Mouse (Mus musculus) cerebellum, adult 18-20 months (tissue): ENCODE measurements around the gene Iqcf1.

ENCODE experiments used
- DNase-seq, 2 experiments: peaks; one replicate each; pipeline ENCODE4 v3.0.0; 2021

Gene Iqcf1

DNA sequence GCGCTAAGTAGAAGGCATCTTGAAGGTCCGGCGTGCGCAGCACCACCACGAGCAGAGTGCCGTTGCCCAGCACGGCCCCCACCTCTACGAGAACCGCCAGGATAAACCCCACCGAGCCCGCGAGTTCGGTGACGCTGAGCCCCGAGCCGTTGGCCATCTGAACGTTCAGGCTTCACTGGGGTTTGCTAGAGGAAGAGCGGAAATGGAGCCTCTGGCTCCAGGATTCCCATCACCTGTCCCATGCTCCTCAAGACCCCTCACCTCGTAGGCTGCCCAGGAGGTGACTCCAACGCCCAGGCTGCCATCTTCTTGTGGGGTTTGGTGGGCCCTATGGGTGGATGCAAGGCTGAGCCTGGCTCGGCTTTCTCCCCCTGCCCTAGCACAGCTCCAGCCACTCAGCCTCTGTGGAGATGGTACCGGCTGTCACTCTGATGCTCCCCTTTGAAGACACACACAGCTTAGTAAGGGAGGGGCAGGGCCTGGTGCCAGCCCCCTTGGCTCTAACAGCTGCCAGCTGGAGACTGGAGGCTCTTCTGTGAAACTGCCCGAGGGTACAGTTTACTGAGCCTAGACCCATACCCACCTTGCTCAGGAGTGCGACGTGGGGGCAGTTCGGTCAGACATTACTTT is 34.1 kb upstream of the Iqcf1 start, which contains the start of gene Gpr62:
TSS of gene Gpr62 (minus strand) at position 368 of the 630 bp plus-strand sequence.
- peak; percentile 81 for DNase-seq

DNA sequence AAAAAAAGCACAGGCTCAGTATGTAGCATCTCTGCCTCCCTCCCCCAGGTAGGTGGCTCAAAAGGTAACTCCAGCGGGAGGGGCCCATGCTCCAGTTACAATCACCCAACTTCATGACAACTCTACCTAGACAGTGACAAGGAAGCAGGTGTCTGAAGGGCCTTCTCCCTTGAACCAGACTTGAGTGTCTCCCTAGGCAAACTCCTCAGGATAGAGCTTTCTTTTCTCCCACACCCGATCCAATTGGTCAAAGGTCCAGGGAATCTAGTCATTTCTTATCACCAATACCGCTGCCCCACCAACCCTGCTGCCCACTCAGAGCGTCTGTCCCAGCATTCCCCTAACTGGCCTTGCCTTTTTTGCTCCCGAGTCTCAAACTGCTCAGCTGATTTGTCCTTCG is 33.0 kb upstream of the Iqcf1 start:
- no peak for DNase-seq

DNA sequence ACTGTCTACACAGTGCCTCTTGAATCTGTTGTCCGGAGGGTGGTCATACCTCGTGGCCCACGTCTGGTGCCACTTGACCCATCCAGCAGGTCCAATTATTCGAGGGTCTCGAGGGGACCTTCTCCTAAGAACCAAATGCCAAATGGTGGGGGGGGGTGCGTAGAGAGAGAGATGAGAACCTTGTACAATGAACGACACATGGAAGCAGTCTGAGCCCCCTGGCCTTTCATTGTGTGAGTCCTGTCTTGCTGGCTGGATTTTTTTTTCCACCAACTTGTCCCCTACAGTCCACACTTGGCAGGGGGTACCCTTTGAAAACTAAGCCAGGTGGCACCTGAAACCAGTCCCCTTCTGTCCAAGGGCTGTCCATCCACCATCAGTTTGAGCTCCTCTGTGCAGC is 32.0 kb upstream of the Iqcf1 start:
- DNase-seq, result peak in 1 of 2 experiments; percentile 25

DNA sequence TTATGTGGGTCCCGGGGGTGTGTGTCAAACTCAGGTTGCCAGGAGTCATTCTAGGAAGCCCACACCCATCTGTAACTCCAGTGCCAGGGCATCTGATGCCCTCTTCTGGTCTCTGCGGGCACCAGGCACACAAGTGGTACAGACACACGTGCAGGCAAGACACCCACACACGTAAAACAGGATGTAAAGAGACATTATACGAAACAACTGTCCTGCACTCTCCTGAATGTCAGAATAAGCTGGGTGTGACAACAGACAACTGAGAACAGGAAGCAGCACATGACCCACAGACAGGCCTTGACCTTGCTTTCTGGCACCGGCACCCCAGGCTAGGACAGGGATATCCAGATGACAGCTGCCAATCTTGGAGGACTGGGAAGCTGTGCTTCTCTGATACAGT is 30.4 kb upstream of the Iqcf1 start:
- peak; percentile 3 to 16 for DNase-seq

DNA sequence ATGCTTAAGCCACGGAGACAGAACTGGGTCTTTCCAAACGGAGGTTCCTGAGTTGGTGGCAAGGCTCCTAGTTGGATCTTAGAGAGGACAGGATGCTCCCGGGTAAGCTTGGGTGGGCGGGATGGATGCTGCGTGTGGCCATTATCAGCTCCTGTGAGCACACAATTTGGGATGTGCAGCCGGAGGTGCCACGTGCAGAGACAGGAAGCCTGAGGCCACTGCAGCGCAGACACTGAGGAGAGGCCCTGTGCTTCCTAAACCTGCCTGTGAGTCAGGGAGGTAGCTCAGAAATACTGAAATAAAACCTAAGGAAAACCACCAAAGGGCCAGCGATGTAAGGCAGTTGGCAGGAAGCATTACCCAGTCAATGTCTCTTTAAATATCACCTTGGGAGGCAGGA is 30.0 kb upstream of the Iqcf1 start:
- DNase-seq, result peak; percentile 1 to 6

DNA sequence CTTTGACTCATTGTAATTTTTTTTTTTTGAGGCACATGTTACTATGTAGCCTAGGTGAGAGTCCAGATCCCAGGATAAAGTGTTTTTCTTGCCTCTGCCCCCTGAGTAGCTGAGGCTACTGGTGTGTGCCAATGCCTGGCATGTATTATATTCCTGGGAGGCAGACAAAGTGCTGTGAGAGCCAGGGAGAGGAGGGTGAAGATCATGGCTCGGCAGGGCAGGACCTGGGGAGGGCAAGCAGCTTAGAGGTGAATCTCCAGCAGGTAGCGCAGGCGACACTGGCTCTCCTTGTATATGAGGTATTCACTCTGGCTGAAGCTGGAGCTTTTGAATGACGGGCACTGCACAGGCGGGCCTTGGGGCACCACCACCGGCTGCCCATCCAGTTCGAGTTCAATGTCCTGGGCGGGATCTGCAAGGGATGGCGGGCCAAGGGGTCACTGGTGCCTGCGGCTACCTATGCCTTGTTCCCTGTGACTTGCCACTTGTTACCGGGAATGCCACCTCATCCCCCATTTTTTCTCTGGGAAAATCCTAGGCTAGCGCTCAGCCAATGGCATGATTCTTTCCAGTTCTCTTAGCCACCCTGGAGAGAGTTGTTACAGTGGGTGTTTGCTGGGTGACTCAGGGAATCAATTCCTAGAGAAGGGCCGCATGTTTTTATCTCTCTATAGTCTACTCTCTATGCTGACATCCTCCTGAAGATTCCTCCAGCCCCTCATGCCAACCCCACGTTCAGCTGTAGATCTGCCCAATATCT is 28.6 kb upstream of the Iqcf1 start:
- peak; percentile 10 to 11 for DNase-seq

DNA sequence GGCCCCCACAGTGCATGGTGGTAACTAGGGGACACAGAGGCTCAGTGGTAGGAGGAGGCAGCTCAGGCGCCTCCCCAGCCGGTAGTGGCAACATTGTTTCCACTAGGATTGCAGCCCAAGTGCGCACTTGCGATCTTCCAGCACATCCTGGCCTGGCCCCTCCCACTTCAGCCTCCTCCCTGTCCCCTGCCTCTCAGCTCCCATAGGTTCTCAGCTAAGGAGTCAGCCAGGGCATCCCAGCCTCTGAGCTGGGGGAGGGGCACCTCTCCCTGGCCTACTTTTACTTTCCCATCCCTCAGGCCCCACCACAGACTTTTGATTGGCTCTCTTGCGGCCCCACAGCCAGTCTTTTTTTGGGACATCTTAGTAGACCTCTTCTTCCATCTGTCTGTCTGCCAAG is 27.9 kb upstream of the Iqcf1 start:
- DNase-seq, result peak; percentile 44 to 50

DNA sequence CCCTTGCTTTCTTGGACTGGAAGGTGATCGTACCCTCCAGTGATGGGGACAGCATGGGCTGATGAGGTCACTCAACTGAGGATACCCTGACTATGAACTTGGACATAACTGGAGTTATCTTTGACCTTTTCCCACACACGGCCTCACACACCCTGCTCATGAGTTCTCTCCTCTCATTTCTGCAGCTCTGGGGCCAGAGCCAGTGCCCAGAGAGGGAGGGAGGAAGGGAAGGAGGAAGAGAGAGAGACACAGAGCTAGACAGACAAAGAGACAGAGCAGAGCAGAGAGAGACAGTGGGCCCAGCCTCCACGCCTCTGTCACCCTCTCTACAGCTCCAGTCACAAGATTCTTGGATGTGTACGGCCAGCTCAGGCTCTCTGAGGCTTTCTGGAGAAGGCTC is 27.4 kb upstream of the Iqcf1 start:
- DNase-seq, result peak in 1 of 2 experiments; percentile 17

DNA sequence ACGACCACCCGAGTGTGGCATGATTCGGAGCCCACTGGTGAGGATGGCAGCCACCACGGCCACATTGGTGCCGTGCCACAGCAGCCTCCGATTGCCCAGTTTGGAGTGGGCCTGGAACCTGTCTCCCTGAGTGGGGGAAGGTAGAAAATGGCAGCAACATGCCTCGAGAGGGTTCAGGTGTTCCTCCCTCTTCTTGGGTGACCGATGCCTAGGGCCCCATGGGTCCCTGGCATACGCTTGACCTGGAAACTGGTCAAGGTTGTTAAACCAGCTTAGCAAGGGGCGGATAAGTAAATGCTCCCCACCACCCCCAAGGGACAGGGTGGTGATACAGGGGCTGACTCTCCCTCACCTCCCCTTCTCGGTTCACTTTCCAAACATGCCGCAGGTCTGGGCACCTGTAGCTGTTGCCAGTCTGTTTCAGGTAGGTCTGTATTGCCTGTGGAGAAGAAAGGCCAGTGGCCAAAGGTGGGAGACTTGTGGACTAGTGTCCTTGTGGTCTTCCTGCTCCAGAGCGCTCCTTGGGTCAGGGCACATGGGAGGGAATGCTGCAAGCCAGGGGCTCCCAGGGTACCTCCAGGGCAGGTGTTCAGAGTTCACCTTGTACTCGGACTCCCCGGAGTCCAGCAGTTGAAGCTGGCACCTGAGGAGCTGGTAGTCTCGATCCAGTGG is 26.6 kb upstream of the Iqcf1 start:
- DNase-seq, result peak; percentile 25 to 31

DNA sequence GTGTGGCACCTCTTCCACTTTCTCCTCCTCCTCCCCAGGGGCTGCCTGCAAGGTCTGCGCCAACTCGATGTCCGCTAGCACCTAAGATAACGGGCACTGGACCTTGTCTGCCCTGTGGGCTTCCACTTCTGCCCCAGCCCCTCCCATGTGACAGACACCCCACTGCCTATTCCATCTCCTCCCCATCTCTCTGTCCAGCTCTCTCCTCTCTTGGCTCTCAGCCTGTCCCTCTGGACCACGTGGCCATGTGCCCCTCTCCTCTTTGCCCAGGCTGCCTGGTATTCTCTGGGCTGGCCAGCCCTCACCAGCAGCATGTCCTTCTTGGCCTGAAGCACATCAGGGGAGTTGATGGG is 26.0 kb upstream of the Iqcf1 start:
- peak; percentile 42 for DNase-seq

DNA sequence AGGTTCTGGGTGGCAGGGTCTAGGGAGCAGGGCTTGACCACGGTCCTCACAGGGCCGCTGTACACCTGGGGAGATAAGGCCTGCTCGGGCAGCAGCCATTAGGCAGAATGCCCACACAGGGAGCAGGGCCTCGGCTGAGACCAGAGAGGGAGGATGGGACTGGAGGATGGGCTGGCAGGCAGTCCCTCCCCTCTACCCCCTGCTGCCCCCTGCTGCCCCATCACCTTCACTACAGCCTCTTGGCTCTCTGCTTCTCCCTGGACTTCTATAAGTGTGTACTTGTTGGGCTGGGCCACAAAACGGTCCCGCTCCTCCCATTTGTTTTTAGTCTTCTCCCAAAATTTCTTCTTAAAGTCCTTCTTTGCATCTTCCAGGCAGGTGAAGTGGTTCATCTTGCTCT is 25.3 kb upstream of the Iqcf1 start:
- peak; percentile 81 to 85 for DNase-seq

DNA sequence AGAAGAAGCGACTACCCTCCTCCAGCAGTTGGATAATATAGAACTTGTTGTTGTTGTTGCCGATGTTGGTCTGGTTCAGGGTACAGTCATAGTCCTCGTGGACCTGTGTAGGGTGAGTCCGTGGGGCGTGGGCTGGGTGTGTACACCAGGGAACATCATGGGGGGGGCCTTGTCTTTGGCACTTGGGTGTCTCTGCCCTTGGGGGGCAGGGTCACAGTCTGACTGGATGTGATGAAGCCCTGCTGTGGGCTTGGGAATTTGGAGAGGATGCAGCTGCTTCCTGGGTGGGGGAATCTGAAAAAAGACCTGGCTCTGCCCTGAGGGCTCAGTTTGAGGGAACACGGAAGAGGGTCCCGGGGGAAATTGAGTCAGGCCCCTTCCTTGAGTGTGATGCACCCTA is 24.7 kb upstream of the Iqcf1 start:
- DNase-seq, result peak; percentile 33 to 43

DNA sequence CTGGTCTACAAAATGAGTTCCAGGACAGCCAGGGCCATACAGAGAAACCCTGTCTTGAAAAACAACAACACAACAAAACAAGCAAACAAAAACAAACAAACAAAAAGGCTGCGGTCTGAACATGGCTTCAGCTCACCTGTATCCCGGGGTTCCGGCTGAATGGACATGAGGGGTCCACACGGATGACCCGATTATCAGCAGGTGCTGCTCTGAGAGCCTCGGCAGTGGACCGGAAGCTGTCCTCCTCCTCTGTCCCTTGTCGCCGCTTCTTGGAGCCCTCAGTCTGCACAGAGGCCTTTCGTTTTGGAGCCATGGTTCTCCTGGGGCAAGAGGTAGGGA is 24.1 kb upstream of the Iqcf1 start, which contains the start of gene Rrp9:
TSS of gene Rrp9 (plus strand) at position 301 of the 339 bp plus-strand sequence.
- peak; percentile 14 to 27 for DNase-seq

DNA sequence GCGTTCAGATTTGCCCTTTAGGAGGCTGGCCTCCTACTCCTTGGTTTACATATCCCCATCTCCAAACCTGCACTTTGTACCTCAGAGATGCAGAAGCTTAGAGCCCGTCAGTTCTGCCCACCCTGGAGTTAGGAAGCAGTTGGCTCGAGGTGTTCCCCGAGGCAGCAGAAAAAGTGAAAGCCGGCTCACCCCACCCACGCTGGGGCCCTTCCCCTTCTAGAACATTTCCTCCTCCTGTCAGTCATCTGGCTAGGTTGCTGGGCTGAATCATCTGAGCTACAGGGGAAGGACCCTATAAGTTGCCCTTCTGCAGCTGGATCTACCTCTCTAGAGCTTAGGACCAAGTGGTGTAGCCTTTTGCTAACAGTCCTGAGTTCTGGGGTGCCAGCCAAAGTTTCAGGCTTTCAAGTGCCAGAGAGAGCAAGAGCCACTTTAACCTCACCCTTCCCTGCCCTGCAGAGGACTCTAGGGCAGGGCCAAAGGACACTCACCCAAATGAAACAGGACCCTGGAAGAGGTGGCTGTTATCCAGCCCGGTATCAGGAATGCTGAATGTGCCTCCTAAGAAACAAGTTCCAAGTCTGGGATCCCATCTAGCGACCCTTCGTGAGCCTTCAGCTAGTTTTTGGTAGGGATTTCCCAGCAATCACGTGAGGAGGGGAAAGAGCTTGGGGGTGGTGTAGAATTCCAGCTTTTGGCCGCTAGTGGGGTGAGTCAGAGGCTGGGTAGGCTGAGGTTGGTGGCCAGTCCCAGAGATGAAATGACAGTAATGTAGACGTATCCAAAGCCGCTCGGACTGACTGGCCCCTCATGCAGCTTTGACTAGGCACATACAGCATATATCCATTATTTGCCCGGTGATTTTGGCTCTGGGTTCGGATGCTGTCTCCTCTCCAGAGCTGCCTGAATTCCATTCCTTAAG is 23.5 kb upstream of the Iqcf1 start:
- no peak for DNase-seq

DNA sequence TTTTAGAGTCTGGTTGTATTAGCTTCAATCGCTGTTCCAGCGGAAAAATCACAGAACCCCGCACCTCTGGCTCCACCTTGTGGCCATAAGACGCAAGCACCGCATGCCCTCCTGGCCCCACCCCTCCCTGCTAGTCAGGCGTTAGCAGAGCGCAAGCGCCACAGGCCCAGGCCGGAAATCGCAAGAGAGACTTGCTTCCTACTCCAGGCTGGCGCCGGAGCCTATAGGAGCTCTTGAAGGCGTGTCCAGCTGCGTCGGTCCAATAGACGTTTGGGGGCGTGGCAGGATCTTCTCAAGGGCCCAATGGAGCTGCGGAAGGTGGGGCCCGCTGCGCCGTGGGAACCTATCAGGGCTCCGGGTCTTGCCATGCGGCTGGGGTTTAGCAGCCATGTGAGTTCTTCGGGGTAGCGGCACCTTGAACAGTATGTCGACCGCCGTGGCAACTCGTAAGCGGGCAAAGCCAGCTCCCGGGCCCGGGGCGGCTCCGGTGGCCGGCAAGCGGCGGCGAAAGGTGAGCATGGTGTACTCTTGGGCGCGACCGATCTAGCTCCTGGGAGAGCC is 22.8 kb upstream of the Iqcf1 start, which contains the start of gene Parp3:
TSS of gene Parp3 (minus strand) at position 26 of the 561 bp plus-strand sequence.
- DNase-seq, result peak; percentile 98 to 100

DNA sequence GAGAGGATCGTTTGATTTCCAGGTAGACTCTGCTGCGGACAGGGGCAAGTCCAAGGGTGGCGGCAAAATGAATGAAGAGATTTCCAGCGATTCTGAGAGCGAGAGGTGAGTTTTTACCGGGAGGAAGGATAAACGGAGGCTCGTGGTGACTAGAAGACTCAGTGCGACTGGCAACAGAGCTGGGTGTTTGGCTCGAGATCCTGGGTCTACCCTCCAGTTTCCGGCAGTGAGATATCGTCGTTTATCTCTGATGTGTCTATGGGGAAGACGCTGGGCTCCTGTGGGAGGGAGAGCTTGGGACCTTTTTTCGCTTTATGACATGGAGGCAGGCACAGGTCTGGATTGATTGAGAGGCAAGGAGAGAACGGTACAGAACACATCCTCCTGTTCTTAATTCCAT is 22.1 kb upstream of the Iqcf1 start:
- peak in 1 of 2 experiments; percentile 17 for DNase-seq

DNA sequence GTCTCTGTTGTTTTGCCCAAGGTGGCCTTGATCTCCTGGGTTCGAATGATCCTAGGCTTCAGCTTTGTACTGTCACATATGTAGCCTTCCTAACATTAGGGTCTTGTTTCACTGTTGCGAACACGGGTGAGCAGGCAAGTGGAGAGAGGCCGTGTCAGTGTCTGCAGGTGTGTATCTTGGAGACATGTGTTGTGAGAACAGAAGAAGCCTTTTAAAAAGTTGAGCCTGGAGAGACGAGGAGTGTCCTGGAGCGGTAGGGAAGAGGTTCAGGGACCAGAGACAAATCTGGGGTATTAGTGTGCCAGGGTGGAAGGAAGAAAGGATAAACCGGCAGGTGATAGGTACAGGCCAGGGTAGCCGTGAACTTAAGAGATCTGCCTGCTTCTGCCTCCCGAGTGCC is 21.7 kb upstream of the Iqcf1 start:
- DNase-seq, result peak in 1 of 2 experiments; percentile 2

DNA sequence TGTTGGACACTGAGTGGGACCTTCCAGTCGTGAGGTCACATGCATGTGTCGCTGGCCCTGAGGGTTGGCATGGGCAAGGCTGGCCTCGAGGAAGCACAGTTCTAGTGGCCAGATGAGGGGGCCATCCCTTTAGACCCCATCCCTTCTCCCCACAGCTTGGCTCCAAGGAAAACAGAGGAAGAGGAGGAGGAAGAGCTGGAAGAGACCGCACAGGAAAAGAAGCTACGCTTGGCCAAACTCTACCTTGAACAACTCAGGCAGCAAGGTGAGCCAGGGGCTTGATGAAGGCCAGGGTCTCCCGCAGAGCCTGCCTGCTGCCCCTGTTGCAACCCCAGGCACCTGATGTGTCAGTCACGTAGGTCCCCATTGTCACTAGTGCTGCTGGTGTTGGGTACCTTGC is 19.2 kb upstream of the Iqcf1 start:
- DNase-seq, result no peak

DNA sequence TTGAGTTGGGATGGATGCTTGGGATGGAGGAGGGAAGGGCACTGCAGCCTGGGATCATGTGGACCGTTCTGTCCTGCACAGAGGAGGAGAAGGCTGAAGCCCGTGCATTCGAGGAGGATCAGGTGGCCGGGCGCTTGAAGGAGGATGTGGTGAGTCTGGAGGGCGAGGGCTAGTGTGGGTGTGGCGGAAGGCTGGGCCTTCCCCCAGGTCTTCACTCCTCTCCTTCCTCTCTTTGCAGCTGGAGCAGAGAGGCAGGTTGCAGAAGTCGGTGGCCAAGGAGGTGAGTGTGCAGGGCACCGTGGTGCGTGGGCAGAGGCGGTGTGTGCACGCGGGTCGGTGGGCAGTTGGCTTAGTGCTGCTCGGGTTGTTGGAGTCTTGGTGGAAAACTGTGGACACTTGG is 18.7 kb upstream of the Iqcf1 start:
- DNase-seq, result no peak

DNA sequence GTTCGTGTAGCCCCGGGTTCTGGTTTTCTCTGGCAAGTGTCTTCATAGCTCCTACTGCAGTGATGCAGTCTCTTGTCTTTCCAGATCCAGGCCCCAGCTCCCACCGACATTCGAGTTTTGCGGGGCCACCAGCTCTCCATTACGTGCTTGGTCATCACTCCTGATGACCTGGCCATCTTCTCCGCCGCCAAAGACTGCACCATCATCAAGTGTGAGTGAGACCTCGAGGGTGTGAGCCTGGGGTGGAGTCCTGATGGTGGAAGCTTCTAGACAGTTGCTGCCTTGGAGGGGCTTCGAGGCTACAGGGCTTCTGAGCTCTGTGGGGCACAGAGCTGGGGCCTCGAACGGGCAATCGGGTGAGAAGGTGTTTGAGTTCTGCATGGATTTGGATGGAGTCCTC is 18.1 kb upstream of the Iqcf1 start:
- no peak for DNase-seq

DNA sequence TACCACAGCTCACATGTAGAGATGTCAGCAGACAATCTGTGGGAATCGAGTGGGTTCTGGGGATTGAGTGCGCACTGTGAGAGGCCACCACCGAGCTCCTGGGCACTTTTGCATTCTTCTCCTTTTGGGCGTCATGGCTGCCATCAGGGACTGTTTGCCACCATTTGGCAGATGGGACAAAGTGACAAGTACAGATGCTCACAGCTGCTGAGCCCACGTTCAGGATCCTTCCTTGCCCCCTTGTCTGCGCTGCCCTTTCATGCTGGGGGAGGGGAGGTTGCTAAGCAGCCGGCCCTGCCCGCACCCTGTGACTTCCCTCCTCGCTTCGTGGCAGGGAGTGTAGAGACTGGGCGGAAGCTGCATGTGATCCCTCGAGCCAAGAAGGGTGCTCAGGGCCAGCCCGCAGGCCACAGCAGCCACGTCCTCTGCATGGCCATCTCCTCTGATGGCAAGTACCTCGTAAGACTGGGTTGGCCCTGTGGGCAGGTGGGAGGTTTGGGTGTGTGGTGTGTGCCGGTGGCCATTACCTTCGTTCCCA is 17.1 kb upstream of the Iqcf1 start:
- no peak for DNase-seq

DNA sequence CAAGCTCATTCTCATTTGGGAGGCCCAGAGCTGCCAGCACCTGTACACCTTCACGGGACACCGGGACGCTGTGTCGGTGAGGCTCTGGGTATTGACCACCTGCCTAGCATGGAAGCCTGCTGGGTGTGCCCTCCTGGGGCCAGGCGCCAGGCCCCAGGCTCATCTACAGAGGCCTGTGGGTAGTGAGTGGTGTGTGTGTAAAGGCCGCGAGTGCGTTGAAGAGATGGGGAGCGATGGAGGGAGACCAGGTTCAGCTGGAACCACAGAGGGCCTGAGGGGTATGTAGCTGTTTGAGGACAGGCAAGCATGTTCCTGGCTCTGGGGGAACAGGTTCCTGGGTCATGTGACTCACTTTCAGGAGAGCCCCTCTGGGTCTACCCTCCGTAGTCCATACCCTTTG is 16.6 kb upstream of the Iqcf1 start:
- DNase-seq, result no peak
